ENCODE assay signal across 8 mouse cellular contexts in the genomic region with DNA sequence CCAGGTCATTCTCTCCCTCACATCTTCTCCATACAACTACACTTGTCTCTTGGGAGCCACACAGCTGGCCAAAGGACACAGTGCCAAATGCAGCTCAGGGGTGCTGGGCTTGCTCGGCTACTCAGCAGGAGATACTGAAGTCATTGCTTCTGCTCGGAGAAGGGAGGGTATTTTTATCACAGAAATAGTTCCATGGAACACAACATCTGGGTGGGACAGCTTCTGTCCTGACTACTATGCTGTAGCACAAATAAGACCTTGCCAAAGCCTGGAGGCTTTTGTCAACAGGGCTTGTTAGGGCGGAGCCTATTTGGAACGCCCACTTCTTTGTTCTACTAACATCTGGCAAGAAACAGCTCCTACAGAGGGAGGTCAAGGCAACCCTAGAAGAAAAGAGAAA. TPM values are rescaled to one million over a fixed set of nuclear protein-coding genes. Genes with fewer than 3 reads are reported as not detected.
DNase-seq lines count a peak whose midpoint lies in the region; ATAC-seq and TF ChIP-seq lines count a peak whose summit lies in the region.

No protein-coding gene starts in this region.

- 0 out of 2 replicates have a peak overlapping the region, but pooled peaks have one; percentile 2 for H3K27ac ChIP-seq in layer of hippocampus, adult 2 months
- peak overlapping the region; percentile 64 for H3K27ac ChIP-seq in embryonic facial prominence, embryonic 14.5 days (replicated peaks; ENCODE audit: low read depth, low read length)
- peak overlapping the region; percentile 71; the same call in 1 of the 2 replicates for H3K27ac ChIP-seq in hindbrain, embryonic 12.5 days

- H3K9me3 ChIP-seq in embryonic facial prominence, embryonic 14.5 days (ENCODE audit: control insufficient read depth, low read length): no peaks in the 10 kb centered on the region
- H3K9me3 ChIP-seq in hindbrain, embryonic 12.5 days (replicated peaks): peaks cover 4% of the 10 kb centered on the region

- H3K36me3 ChIP-seq in embryonic facial prominence, embryonic 14.5 days (ENCODE audit: control insufficient read depth, insufficient read depth, low read length): 0 out of 2 replicates have a peak, but pooled peaks cover 4% of the 10 kb centered on the region
- 0 out of 2 replicates have a peak, but pooled peaks cover 6% of the 10 kb centered on the region for H3K36me3 ChIP-seq in hindbrain, embryonic 12.5 days

- peaks cover 17% of the 10 kb centered on the region for H3K4me1 ChIP-seq in embryonic facial prominence, embryonic 14.5 days (ENCODE audit: control insufficient read depth, insufficient read depth, low read length)
- peaks cover 11% of the 10 kb centered on the region for H3K4me1 ChIP-seq in hindbrain, embryonic 12.5 days

- H3K4me2 ChIP-seq in embryonic facial prominence, embryonic 14.5 days (ENCODE audit: low read depth, low read length): no peak overlapping the region
- H3K4me2 ChIP-seq in hindbrain, embryonic 12.5 days (replicated peaks): no peak overlapping the region

- 18% methylated on average over 4 of the region's 4 CpGs for WGBS in embryonic facial prominence, embryonic 14.5 days
- 15% methylated on average over 4 of the region's 4 CpGs for WGBS in hindbrain, embryonic 12.5 days

- no peak for TF ChIP-seq CTCF in layer of hippocampus, adult 2 months (conservative IDR thresholded peaks at IDR 0.05)

- no peaks in the 10 kb centered on the region for H3K27me3 ChIP-seq in embryonic facial prominence, embryonic 14.5 days (replicated peaks; ENCODE audit: control insufficient read depth, insufficient read depth, low read length)
- H3K27me3 ChIP-seq in hindbrain, embryonic 12.5 days: no peaks in the 10 kb centered on the region

- H3K9ac ChIP-seq in embryonic facial prominence, embryonic 14.5 days (ENCODE audit: low read depth, low read length): no peak overlapping the region
- no peak overlapping the region for H3K9ac ChIP-seq in hindbrain, embryonic 12.5 days

- DNase-seq in layer of hippocampus, adult 2 months (ENCODE audit: low spot score in 2 of 2): no peak
- DNase-seq in layer of hippocampus, postnatal 25 days (ENCODE audit: extremely low spot score in 1 of 2, low spot score in 1 of 2): no peak
- peak; percentile 88 for DNase-seq in embryonic facial prominence, embryonic 14.5 days (ENCODE audit: low spot score)
- DNase-seq in mesoderm, embryonic 11.5 days (ENCODE audit: low read depth, low spot score): peak; percentile 56
- DNase-seq in frontal cortex, postnatal 36 days (ENCODE audit: low spot score in 2 of 2): no peak
- no peak for DNase-seq in layer of hippocampus, adult 11-12 months (ENCODE audit: low spot score)

- ATAC-seq in embryonic facial prominence, embryonic 14.5 days (ENCODE audit: low read depth): peak; percentile 80
- no peak for ATAC-seq in hindbrain, embryonic 12.5 days (ENCODE audit: low FRiP score)
- no peak for ATAC-seq in megakaryocyte-erythroid progenitor cell, adult 5-6 weeks (replicated peaks; ENCODE audit: low FRiP score, low TSS enrichment, poor library complexity, severe bottlenecking)

- H3K4me3 ChIP-seq in layer of hippocampus, adult 2 months: no peak overlapping the region
- no peak overlapping the region for H3K4me3 ChIP-seq in embryonic facial prominence, embryonic 14.5 days (ENCODE audit: low read depth, low read length)
- H3K4me3 ChIP-seq in hindbrain, embryonic 12.5 days: no peak overlapping the region

RNA-seq across cellular contexts. Expression of a gene that starts 10.2 kb away (rescaled TPM):
- total RNA-seq in layer of hippocampus, adult 2 months (2021): 100 to 1,000 TPM in 1 of 2 experiments, 10 to 100 TPM in 1; 95.2 to 101 TPM
- 100 to 1,000 TPM in 1 of 2 experiments, 10 to 100 TPM in 1; 89.9 to 104 TPM for total RNA-seq in layer of hippocampus, postnatal 25 days (2021)
- 42.0 and 46.3 TPM in 2 replicates for polyA plus RNA-seq in embryonic facial prominence, embryonic 14.5 days (2014; fragmentation: Nextera tagmentation; extraction: Ambion mirVana)
- 24.4 and 28.8 TPM in 2 replicates for polyA plus RNA-seq in hindbrain, embryonic 12.5 days (2016; fragmentation: Nextera tagmentation; extraction: Ambion mirVana)
- not detected in 2 replicates for total RNA-seq in megakaryocyte-erythroid progenitor cell, adult 5-6 weeks (2014; fragmentation: Nextera tagmentation)
- 0.50 TPM in 1 of 2 replicates, not detected in the other for total RNA-seq in megakaryocyte-erythroid progenitor cell, adult 5-6 weeks (2017)

Comparison
In these comparisons a context has a peak if more than half of its experiments do, and no peak if none do; other contexts are left out.
1. DNase-seq: peak in embryonic facial prominence, embryonic 14.5 days (single experiment) and mesoderm, embryonic 11.5 days (single experiment); none in layer of hippocampus, adult 2 months (0 of 2), layer of hippocampus, postnatal 25 days (0 of 2), frontal cortex, postnatal 36 days (0 of 2) and layer of hippocampus, adult 11-12 months (single experiment).
2. H3K27ac ChIP-seq: peak in every context shown above with its lines; median percentile 71 in hindbrain, embryonic 12.5 days; 64 in embryonic facial prominence, embryonic 14.5 days; 2 in layer of hippocampus, adult 2 months.
3. RNA of a gene that starts 10.2 kb away (total RNA-seq): 89.9 to 104 TPM in layer of hippocampus, postnatal 25 days and 95.2 to 101 TPM in layer of hippocampus, adult 2 months; 0.50 TPM in megakaryocyte-erythroid progenitor cell, adult 5-6 weeks; every median in the first group is over 10 times any median in the second.